Mouse (Mus musculus): Measurements from ENCODE around the gene Gimap8. TPM values are rescaled to one million over a fixed set of nuclear protein-coding genes. Genes with fewer than 3 reads are reported as not detected.

Gimap8 gene
- polyA plus RNA-seq, 1 experiment, result 0.21 TPM

DNA sequence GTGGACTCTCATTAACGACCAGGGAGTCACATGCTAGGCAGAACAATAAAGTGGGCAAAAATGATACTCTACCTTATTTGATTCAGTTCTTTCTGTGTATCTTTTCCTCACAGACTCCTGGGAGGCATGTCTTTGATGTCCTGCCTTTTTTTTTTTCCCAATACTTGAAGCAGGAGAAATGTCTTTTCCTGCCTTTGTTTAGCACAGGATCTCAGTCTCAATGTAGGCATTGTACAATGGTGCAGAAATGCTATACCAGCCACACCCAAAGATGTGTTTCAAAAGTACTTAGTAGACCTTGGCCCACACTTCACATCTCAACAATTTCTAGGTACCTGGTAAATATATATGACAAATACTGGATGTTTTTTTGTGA, 50.5 kb downstream of the Gimap8 start:
- H3K27ac ChIP-seq (ENCODE audit: control insufficient read depth, insufficient read depth, low read depth, low read length), result no peak overlapping the region
- H3K27me3 ChIP-seq (ENCODE audit: control insufficient read depth, insufficient read depth, low read length), result no peaks in the 10 kb centered on the region
- no peak overlapping the region for H3K4me3 ChIP-seq (ENCODE audit: control insufficient read depth, low read depth, low read length)
- no peaks in the 10 kb centered on the region for H3K4me1 ChIP-seq (ENCODE audit: control insufficient read depth, insufficient read depth, low read length)
- H3K36me3 ChIP-seq (ENCODE audit: control insufficient read depth, insufficient read depth, low read length), result no peaks in the 10 kb centered on the region
- TF ChIP-seq POLR2A (IDR thresholded peaks at IDR 0.05; ENCODE audit: control insufficient read depth, low read depth, low read length) (no peak), CTCF (IDR thresholded peaks at IDR 0.05; ENCODE audit: control insufficient read depth, insufficient read depth, insufficient replicate concordance, low read depth, low read length) (no peak)

DNA sequence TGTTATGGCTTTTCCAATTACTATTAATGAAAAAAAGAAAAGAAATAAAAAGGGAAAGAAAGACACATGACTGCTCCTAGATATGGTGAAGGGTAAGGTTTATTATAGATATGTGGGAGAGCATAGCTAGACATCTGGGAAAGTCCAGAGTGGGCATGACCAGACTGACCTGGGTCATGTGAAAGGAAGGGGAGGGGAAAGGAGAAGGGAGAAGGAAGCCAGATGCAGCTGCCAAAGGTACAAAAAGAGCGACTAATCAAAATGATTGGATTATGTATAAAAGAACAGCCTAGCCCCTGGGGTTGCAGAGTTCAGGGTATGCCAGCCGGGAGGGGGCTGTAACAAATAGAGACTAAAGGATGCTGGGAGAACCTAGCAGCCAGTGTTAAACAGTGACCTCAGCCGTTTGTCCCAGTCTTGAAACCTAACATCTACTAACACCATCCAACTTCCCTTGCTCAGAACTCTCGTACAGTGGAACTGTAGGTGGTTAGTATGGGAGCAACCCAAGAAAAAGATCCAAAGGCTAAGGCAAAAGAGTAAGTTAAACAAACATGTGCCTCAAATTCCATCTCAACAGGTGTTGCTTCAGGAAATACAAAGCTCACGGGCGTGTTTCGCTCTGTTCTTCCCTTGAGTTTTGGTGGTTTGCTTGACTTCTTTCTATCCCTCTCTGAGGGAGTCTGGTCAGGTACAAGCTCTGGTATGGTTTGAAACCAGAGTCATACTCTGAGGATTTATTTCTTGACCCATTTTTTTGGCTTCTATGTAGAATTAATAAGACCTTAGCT, 51.2 kb downstream of the Gimap8 start:
- Histone ChIP-seq H3K4me3 (ENCODE audit: control insufficient read depth, low read depth, low read length) (no peak overlapping the region), H3K36me3 (ENCODE audit: control insufficient read depth, insufficient read depth, low read length) (no peaks in the 10 kb centered on the region), H3K27ac (ENCODE audit: control insufficient read depth, insufficient read depth, low read depth, low read length) (no peak overlapping the region), H3K27me3 (ENCODE audit: control insufficient read depth, insufficient read depth, low read length) (no peaks in the 10 kb centered on the region), H3K4me1 (ENCODE audit: control insufficient read depth, insufficient read depth, low read length) (no peaks in the 10 kb centered on the region)
- no peak for TF ChIP-seq POLR2A (IDR thresholded peaks at IDR 0.05; ENCODE audit: control insufficient read depth, low read depth, low read length)

DNA sequence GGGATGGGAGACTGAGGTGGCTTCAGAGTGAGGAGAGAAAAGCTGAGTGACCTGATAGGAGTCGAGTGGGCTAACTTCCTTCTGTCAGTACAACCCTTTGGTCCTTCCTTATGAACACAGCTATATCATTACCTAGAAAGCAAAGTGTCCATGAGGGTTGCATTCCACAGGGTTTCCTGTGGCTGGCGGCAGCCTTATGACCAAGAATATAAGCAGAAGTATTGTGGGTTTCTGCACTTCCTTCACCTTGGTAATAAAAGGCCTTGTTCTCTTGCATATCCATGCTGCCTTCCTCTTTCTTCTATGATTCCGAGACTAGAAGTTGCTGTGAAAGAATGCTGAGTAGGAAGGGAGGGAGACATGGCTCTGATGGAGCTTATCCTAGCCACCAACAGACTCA, 51.9 kb downstream of the Gimap8 start:
- no peaks in the 10 kb centered on the region for H3K36me3 ChIP-seq (ENCODE audit: control insufficient read depth, insufficient read depth, low read length)
- TF ChIP-seq POLR2A (IDR thresholded peaks at IDR 0.05; ENCODE audit: control insufficient read depth, low read depth, low read length) (no peak), CTCF (IDR thresholded peaks at IDR 0.05; ENCODE audit: control insufficient read depth, insufficient read depth, insufficient replicate concordance, low read depth, low read length) (no peak)
- no peak overlapping the region for H3K27ac ChIP-seq (ENCODE audit: control insufficient read depth, insufficient read depth, low read depth, low read length)
- H3K4me3 ChIP-seq (ENCODE audit: control insufficient read depth, low read depth, low read length), result no peak overlapping the region
- no peaks in the 10 kb centered on the region for H3K4me1 ChIP-seq (ENCODE audit: control insufficient read depth, insufficient read depth, low read length)
- H3K27me3 ChIP-seq (ENCODE audit: control insufficient read depth, insufficient read depth, low read length), result no peaks in the 10 kb centered on the region

DNA sequence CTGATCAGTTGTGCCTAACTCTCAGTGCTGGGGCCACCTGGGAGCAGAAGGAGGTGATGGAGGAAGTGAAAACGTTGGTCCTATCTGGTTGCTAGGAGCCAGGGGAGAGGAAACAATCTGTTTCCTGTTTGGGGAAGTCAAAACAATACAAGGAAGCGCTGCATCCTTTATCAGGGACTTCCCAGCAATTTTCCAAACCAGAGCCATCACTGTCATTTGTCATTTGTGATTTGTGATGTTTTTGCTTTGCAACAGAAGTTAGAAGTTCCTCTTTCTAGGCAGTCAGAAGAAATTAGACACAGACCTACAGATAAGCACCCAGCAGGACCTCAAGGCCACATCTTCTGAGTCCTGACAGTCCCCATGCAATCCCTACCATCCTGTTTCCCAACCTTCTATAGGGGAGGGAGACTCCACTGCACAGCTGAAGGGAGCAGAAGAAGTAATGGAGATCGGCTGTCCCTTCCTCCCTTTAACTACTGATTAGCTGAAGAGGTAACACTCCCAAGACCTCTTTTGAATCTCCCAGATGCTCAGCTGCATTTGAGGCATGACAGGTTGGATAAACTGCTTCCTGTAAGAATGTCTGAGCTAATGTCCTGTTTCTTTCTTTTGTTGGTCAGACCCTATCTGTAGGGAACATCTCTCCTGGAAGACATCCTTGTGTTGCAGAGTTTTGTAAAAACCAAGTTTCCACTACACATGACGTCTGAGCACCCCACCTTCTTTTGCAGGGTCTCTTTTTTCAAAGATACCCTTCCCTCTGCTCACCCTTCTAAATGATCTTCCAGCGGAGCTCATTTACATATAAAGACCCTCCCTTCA, 53.4 kb downstream of the Gimap8 start:
- Histone ChIP-seq H3K27ac (ENCODE audit: control insufficient read depth, insufficient read depth, low read depth, low read length) (no peak overlapping the region), H3K4me3 (ENCODE audit: control insufficient read depth, low read depth, low read length) (no peak overlapping the region), H3K27me3 (ENCODE audit: control insufficient read depth, insufficient read depth, low read length) (no peaks in the 10 kb centered on the region), H3K36me3 (ENCODE audit: control insufficient read depth, insufficient read depth, low read length) (no peaks in the 10 kb centered on the region), H3K4me1 (ENCODE audit: control insufficient read depth, insufficient read depth, low read length) (no peaks in the 10 kb centered on the region)
- TF ChIP-seq POLR2A (IDR thresholded peaks at IDR 0.05; ENCODE audit: control insufficient read depth, low read depth, low read length) (no peak), CTCF (IDR thresholded peaks at IDR 0.05; ENCODE audit: control insufficient read depth, insufficient read depth, insufficient replicate concordance, low read depth, low read length) (no peak)

DNA sequence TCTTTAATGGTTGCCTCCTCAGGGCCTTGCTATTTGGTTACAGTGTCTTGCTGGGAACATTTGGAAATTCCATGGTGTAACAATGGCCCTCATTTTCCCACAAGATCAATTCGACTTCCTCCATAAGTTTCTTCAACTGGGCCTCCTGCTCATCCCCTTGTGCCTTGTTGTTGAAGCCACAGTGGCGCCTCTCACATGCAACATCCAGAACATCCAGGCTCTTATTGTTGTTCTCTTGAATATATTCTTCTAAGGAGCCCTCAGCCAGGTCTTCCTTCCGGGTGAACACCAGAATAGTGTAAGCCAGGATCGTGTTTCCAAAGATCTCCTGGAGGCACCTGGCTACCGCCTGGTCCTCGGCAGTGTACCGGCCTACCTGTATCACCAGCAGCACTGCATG, 55.1 kb downstream of the Gimap8 start:
- Histone ChIP-seq H3K4me1 (ENCODE audit: control insufficient read depth, insufficient read depth, low read length) (no peaks in the 10 kb centered on the region), H3K36me3 (ENCODE audit: control insufficient read depth, insufficient read depth, low read length) (no peaks in the 10 kb centered on the region)

DNA sequence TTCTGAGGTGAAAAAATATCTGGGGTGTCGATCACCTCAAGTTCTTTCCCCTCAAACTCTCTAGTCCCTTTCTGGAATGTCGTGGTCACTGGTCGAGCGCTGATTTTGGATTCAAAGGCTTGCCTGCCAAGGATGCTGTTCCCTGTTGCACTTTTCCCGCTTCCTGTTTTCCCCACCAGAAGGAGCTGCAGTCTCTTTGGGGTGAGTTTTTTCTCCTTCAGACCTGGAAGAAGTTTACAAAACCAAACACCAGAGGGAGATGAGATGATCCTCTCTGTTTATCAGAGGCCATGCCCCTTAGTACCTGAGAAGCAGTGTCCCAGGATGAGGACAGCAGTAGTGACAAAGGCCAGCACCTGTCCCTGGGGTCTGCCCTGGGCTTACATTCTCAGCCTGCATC, 55.6 kb downstream of the Gimap8 start:
- no peak overlapping the region for H3K4me3 ChIP-seq (ENCODE audit: control insufficient read depth, low read depth, low read length)
- H3K27ac ChIP-seq (ENCODE audit: control insufficient read depth, insufficient read depth, low read depth, low read length), result no peak overlapping the region
- H3K27me3 ChIP-seq (ENCODE audit: control insufficient read depth, insufficient read depth, low read length), result no peaks in the 10 kb centered on the region
- TF ChIP-seq POLR2A (IDR thresholded peaks at IDR 0.05; ENCODE audit: control insufficient read depth, low read depth, low read length) (no peak), CTCF (IDR thresholded peaks at IDR 0.05; ENCODE audit: control insufficient read depth, insufficient read depth, insufficient replicate concordance, low read depth, low read length) (no peak)
- H3K36me3 ChIP-seq (ENCODE audit: control insufficient read depth, insufficient read depth, low read length), result no peaks in the 10 kb centered on the region
- no peaks in the 10 kb centered on the region for H3K4me1 ChIP-seq (ENCODE audit: control insufficient read depth, insufficient read depth, low read length)

More for the DNA sequence above, 55.1 kb downstream of the Gimap8 start:
- Histone ChIP-seq H3K27me3 (ENCODE audit: control insufficient read depth, insufficient read depth, low read length) (no peaks in the 10 kb centered on the region), H3K27ac (ENCODE audit: control insufficient read depth, insufficient read depth, low read depth, low read length) (no peak overlapping the region), H3K4me3 (ENCODE audit: control insufficient read depth, low read depth, low read length) (no peak overlapping the region)
- TF ChIP-seq POLR2A (IDR thresholded peaks at IDR 0.05; ENCODE audit: control insufficient read depth, low read depth, low read length), result no peak
- TF ChIP-seq CTCF (IDR thresholded peaks at IDR 0.05; ENCODE audit: control insufficient read depth, insufficient read depth, insufficient replicate concordance, low read depth, low read length), result no peak

DNA sequence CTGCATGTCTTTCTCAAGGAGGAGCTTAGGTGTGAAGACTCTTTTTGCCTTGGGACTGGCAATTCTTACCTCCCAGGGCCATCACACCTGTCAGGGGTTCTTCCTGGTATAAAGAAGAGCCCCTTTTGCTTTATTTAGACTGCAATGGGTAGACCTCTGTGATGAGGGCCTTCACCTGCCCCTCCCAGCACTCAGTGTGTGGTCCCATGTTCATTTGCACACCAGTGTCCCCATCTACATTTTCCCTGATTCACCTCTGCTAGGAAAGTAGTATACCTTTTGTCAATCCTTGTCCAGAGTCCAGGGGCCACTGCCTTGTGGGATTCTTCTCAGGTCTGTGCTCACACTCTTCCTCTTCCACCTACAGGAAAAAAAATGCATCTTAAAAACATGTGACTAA, 57.1 kb downstream of the Gimap8 start:
- H3K36me3 ChIP-seq (ENCODE audit: control insufficient read depth, insufficient read depth, low read length), result no peaks in the 10 kb centered on the region
- no peak overlapping the region for H3K27ac ChIP-seq (ENCODE audit: control insufficient read depth, insufficient read depth, low read depth, low read length)
- H3K4me3 ChIP-seq (ENCODE audit: control insufficient read depth, low read depth, low read length), result no peak overlapping the region
- no peaks in the 10 kb centered on the region for H3K27me3 ChIP-seq (ENCODE audit: control insufficient read depth, insufficient read depth, low read length)
- no peak for TF ChIP-seq POLR2A (IDR thresholded peaks at IDR 0.05; ENCODE audit: control insufficient read depth, low read depth, low read length)
- TF ChIP-seq CTCF (IDR thresholded peaks at IDR 0.05; ENCODE audit: control insufficient read depth, insufficient read depth, insufficient replicate concordance, low read depth, low read length), result no peak
- no peaks in the 10 kb centered on the region for H3K4me1 ChIP-seq (ENCODE audit: control insufficient read depth, insufficient read depth, low read length)
